Mouse (Mus musculus) heart, adult 9 months (tissue): Measurements from ENCODE around the gene Smurf2.

Source experiments
- DNase-seq, 2 experiments: peaks; one replicate each; pipeline ENCODE4 v3.0.0; 2022; ENCODE audit warnings: low spot score in 2 of 2

Gene Smurf2

GRCm38 (mm10) chr11:106920551-106921379 lies at the start of gene Smurf2:
Smurf2 (minus strand) TSS chr11:106920715.
- DNase-seq = peak; percentile 87 to 89

GRCm38 (mm10) chr11:106969798-106970197 lies 49.3 kb upstream of the Smurf2 start:
- DNase-seq = no peak

- peak; percentile 77 to 79 for DNase-seq
Measured at GRCm38 (mm10) chr11:106967630-106968029, 47.1 kb upstream of the Smurf2 start.

GRCm38 (mm10) chr11:106965881-106966280 lies 45.4 kb upstream of the Smurf2 start:
- DNase-seq = no peak

GRCm38 (mm10) chr11:106962310-106962709 lies 41.8 kb upstream of the Smurf2 start:
- DNase-seq = no peak

GRCm38 (mm10) chr11:106961471-106962081 lies 41.1 kb upstream of the Smurf2 start:
- no peak for DNase-seq

- no peak for DNase-seq
Measured at GRCm38 (mm10) chr11:106959121-106959520, 38.6 kb upstream of the Smurf2 start.

GRCm38 (mm10) chr11:106958407-106959071 lies 38.0 kb upstream of the Smurf2 start:
- DNase-seq = no peak

- DNase-seq = peak; percentile 87 to 91
Measured at GRCm38 (mm10) chr11:106957271-106957980, 36.9 kb upstream of the Smurf2 start.

- DNase-seq = no peak
Measured at GRCm38 (mm10) chr11:106954566-106954965, 34.1 kb upstream of the Smurf2 start.

- peak in 1 of 2 experiments; percentile 36 for DNase-seq
Measured at GRCm38 (mm10) chr11:106954116-106954515, 33.6 kb upstream of the Smurf2 start.

GRCm38 (mm10) chr11:106937306-106937705 lies 16.8 kb upstream of the Smurf2 start:
- DNase-seq = no peak

- DNase-seq = peak in 1 of 2 experiments; percentile 44
Measured at GRCm38 (mm10) chr11:106930366-106930765, 9.9 kb upstream of the Smurf2 start.

- no peak for DNase-seq
Measured at GRCm38 (mm10) chr11:106928935-106929334, 8.4 kb upstream of the Smurf2 start.

- DNase-seq = no peak
Measured at GRCm38 (mm10) chr11:106927950-106928349, 7.4 kb upstream of the Smurf2 start.

GRCm38 (mm10) chr11:106927226-106927625 lies 6.7 kb upstream of the Smurf2 start:
- DNase-seq = no peak

GRCm38 (mm10) chr11:106926732-106927131 lies 6.2 kb upstream of the Smurf2 start:
- DNase-seq = no peak

- DNase-seq = peak; percentile 33 to 42
Measured at GRCm38 (mm10) chr11:106919612-106920550, 634 bp downstream of the Smurf2 start.

- no peak for DNase-seq
Measured at GRCm38 (mm10) chr11:106918901-106919300, 1.6 kb downstream of the Smurf2 start.

GRCm38 (mm10) chr11:106911257-106911656 lies 9.3 kb downstream of the Smurf2 start:
- no peak for DNase-seq

- no peak for DNase-seq
Measured at GRCm38 (mm10) chr11:106908016-106908415, 12.5 kb downstream of the Smurf2 start.
